Mouse (Mus musculus): Measurements from ENCODE around the gene Bola2. TPM values are rescaled to one million over a fixed set of nuclear protein-coding genes. Genes with fewer than 3 reads are reported as not detected.

Bola2 gene
- polyA plus RNA-seq, 1 experiment from 2014 or later: 118 TPM

DNA sequence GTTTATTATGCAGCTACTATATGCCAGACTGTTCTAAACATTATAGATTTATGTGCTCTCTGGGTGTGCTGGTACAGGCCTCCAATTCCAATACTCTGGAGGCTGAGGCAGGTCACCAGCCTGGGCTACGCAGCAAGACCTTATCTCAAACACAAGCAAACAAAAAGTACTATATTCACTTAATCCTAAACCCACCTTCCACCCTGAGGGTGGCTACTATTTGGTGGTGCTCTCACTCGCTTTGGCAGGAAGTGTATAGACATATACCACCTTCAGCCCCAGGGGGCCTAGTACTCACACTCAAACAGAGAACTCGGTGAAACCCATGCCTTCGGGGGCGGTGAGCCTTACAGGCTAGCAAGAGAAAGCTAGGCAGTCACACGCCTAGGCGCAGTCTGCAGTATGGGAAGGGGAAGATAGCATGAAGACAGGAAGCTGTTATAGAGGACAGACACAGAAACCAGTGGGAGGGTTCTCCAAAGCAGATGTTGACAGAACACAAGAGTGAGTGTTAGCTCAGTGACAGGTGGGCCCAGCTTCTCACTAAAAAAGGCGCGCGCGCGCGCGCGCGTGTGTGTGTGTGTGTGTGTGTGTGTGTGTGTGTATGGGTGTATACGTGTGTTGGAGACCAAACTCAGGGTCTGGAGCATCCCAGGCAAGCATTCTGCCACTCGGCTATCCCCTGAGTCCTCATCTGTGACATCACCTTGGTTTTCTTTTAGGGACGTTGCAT lies 12.4 kb downstream of the Bola2 start, which contains the start of gene Coro1a:
Gene Coro1a, minus strand, starts transcription at position 346 of the 733 bp plus-strand sequence.
- Histone ChIP-seq H3K4me2 (replicated peaks; ENCODE audit: low read depth, low read length) (no peak within 1 kb of the TSS), H3K27ac (ENCODE audit: low read length) (no peak within 1 kb of the TSS), H3K9me3 (ENCODE audit: control insufficient read depth, low read depth, low read length) (no peaks in the 10 kb centered on the region), H3K9ac (replicated peaks; ENCODE audit: low read depth, low read length) (no peak within 1 kb of the TSS), H3K36me3 (ENCODE audit: control insufficient read depth, insufficient read depth, low read length) (no peaks in the 10 kb centered on the region), H3K4me3 (ENCODE audit: low read depth, low read length) (no peak within 1 kb of the TSS), H3K27me3 (ENCODE audit: control insufficient read depth, insufficient read depth, low read length) (no peaks in the 10 kb centered on the region; the same call in 1 of the 2 replicates), H3K4me1 (ENCODE audit: control insufficient read depth, insufficient read depth, low read length) (peaks cover 8% of the 10 kb centered on the region)
- WGBS: 86% methylated on average over 19 of the region's 19 CpGs
- no peak for ATAC-seq (ENCODE audit: insufficient number of reproducible peaks, insufficient read depth, low FRiP score, low read depth)

GRCm38 (mm10) chr7:126708175-126708952 lies 13.2 kb downstream of the Bola2 start:
- WGBS: 82% methylated on average over 10 of the region's 10 CpGs

GRCm38 (mm10) chr7:126710266-126710665 lies 15.1 kb downstream of the Bola2 start:
- Histone ChIP-seq H3K4me3 (ENCODE audit: low read depth, low read length) (no peak overlapping the region), H3K27ac (ENCODE audit: low read length) (no peak overlapping the region), H3K4me2 (replicated peaks; ENCODE audit: low read depth, low read length) (no peak overlapping the region), H3K4me1 (ENCODE audit: control insufficient read depth, insufficient read depth, low read length) (no peaks in the 10 kb centered on the region), H3K36me3 (ENCODE audit: control insufficient read depth, insufficient read depth, low read length) (no peaks in the 10 kb centered on the region), H3K9ac (replicated peaks; ENCODE audit: low read depth, low read length) (no peak overlapping the region), H3K9me3 (ENCODE audit: control insufficient read depth, low read depth, low read length) (no peaks in the 10 kb centered on the region), H3K27me3 (ENCODE audit: control insufficient read depth, insufficient read depth, low read length) (no peaks in the 10 kb centered on the region)
- 65% methylated on average over 4 of the region's 4 CpGs for WGBS
- no peak for ATAC-seq (ENCODE audit: insufficient number of reproducible peaks, insufficient read depth, low FRiP score, low read depth)

More at GRCm38 (mm10) chr7:126708175-126708952, 13.2 kb downstream of the Bola2 start:
- Histone ChIP-seq H3K27me3 (ENCODE audit: control insufficient read depth, insufficient read depth, low read length) (no peaks in the 10 kb centered on the region; the same call in 1 of the 2 replicates), H3K36me3 (ENCODE audit: control insufficient read depth, insufficient read depth, low read length) (no peaks in the 10 kb centered on the region), H3K9ac (replicated peaks; ENCODE audit: low read depth, low read length) (no peak overlapping the region), H3K4me3 (ENCODE audit: low read depth, low read length) (no peak overlapping the region), H3K4me1 (ENCODE audit: control insufficient read depth, insufficient read depth, low read length) (peaks cover 8% of the 10 kb centered on the region), H3K27ac (ENCODE audit: low read length) (no peak overlapping the region), H3K9me3 (ENCODE audit: control insufficient read depth, low read depth, low read length) (no peaks in the 10 kb centered on the region), H3K4me2 (replicated peaks; ENCODE audit: low read depth, low read length) (no peak overlapping the region)
- no peak for ATAC-seq (ENCODE audit: insufficient number of reproducible peaks, insufficient read depth, low FRiP score, low read depth)

DNA sequence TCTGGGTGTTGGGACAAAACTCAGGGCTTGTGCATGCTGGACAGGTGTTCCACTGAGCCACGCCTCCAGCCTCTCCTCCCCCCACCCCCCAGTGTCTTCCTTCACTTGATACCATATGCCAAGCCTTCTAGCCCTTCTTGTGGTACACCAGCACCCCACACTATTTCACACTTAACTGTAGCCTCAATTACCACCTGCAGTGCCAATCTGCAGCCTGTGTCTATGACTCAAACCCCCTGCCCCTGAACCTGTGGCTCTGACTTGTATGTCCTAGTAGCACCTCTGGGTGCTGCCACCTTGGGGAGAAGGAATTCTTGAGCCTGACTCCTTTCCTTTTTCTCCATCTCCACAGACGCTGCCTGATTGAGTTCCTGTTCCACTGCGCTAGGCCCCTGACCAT lies 16.7 kb downstream of the Bola2 start:
- Histone ChIP-seq H3K4me3 (ENCODE audit: low read depth, low read length) (no peak overlapping the region), H3K9ac (replicated peaks; ENCODE audit: low read depth, low read length) (no peak overlapping the region), H3K9me3 (ENCODE audit: control insufficient read depth, low read depth, low read length) (no peaks in the 10 kb centered on the region), H3K27ac (ENCODE audit: low read length) (no peak overlapping the region), H3K4me2 (replicated peaks; ENCODE audit: low read depth, low read length) (no peak overlapping the region), H3K27me3 (ENCODE audit: control insufficient read depth, insufficient read depth, low read length) (no peaks in the 10 kb centered on the region), H3K36me3 (ENCODE audit: control insufficient read depth, insufficient read depth, low read length) (no peaks in the 10 kb centered on the region), H3K4me1 (ENCODE audit: control insufficient read depth, insufficient read depth, low read length) (no peaks in the 10 kb centered on the region)
- 67% methylated on average over 3 of the region's 3 CpGs for WGBS
- no peak for ATAC-seq (ENCODE audit: insufficient number of reproducible peaks, insufficient read depth, low FRiP score, low read depth)

GRCm38 (mm10) chr7:126715679-126716078 lies 20.5 kb downstream of the Bola2 start:
- Histone ChIP-seq H3K9ac (replicated peaks; ENCODE audit: low read depth, low read length) (no peak overlapping the region), H3K27me3 (ENCODE audit: control insufficient read depth, insufficient read depth, low read length) (no peaks in the 10 kb centered on the region), H3K36me3 (ENCODE audit: control insufficient read depth, insufficient read depth, low read length) (no peaks in the 10 kb centered on the region), H3K4me1 (ENCODE audit: control insufficient read depth, insufficient read depth, low read length) (no peaks in the 10 kb centered on the region), H3K4me3 (ENCODE audit: low read depth, low read length) (no peak overlapping the region), H3K4me2 (replicated peaks; ENCODE audit: low read depth, low read length) (no peak overlapping the region), H3K9me3 (ENCODE audit: control insufficient read depth, low read depth, low read length) (no peaks in the 10 kb centered on the region), H3K27ac (ENCODE audit: low read length) (no peak overlapping the region)
- WGBS: 81% methylated on average over 4 of the region's 4 CpGs
- no peak for ATAC-seq (ENCODE audit: insufficient number of reproducible peaks, insufficient read depth, low FRiP score, low read depth)

GRCm38 (mm10) chr7:126717566-126717965 lies 22.4 kb downstream of the Bola2 start:
- 75% methylated on average over 3 of the region's 3 CpGs for WGBS
- no peak overlapping the region for H3K27ac ChIP-seq (ENCODE audit: low read length)
- no peak overlapping the region for H3K9ac ChIP-seq (replicated peaks; ENCODE audit: low read depth, low read length)
- H3K36me3 ChIP-seq (ENCODE audit: control insufficient read depth, insufficient read depth, low read length): no peaks in the 10 kb centered on the region
- no peak for ATAC-seq (ENCODE audit: insufficient number of reproducible peaks, insufficient read depth, low FRiP score, low read depth)
- no peak overlapping the region for H3K4me3 ChIP-seq (ENCODE audit: low read depth, low read length)
- H3K27me3 ChIP-seq (ENCODE audit: control insufficient read depth, insufficient read depth, low read length): no peaks in the 10 kb centered on the region
- H3K4me2 ChIP-seq (replicated peaks; ENCODE audit: low read depth, low read length): no peak overlapping the region
- no peaks in the 10 kb centered on the region for H3K4me1 ChIP-seq (ENCODE audit: control insufficient read depth, insufficient read depth, low read length)
- H3K9me3 ChIP-seq (ENCODE audit: control insufficient read depth, low read depth, low read length): no peaks in the 10 kb centered on the region

- no peak overlapping the region for H3K4me3 ChIP-seq (ENCODE audit: low read depth, low read length)
- no peaks in the 10 kb centered on the region for H3K36me3 ChIP-seq (ENCODE audit: control insufficient read depth, insufficient read depth, low read length)
- WGBS: 91% methylated on average over 5 of the region's 5 CpGs
- H3K4me1 ChIP-seq (ENCODE audit: control insufficient read depth, insufficient read depth, low read length): no peaks in the 10 kb centered on the region
- H3K4me2 ChIP-seq (replicated peaks; ENCODE audit: low read depth, low read length): no peak overlapping the region
- no peaks in the 10 kb centered on the region for H3K27me3 ChIP-seq (ENCODE audit: control insufficient read depth, insufficient read depth, low read length)
- no peak overlapping the region for H3K9ac ChIP-seq (replicated peaks; ENCODE audit: low read depth, low read length)
- ATAC-seq (ENCODE audit: insufficient number of reproducible peaks, insufficient read depth, low FRiP score, low read depth): no peak
- H3K27ac ChIP-seq (ENCODE audit: low read length): no peak overlapping the region
- H3K9me3 ChIP-seq (ENCODE audit: control insufficient read depth, low read depth, low read length): no peaks in the 10 kb centered on the region
Observed at GRCm38 (mm10) chr7:126718787-126719337, 23.7 kb downstream of the Bola2 start.

DNA sequence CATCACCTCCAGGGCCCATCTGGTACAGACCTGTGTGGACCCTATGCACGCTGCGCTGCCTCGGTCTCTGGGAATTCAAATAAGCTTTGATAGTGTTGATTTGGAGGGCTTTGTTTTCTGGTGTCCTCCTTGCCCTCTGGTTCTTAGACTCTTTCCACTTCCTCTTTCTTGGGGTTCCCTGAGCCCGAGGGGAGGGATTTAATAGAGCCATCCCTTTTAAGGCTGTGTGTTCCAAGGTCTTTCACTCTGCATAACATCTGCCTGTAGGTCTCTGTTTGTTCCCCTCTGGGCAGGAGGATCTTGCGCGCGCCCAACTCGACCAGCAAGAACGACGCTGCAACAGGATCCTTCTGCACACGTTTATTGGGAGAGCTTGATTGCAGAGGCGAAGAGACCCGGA lies 26.4 kb downstream of the Bola2 start:
- 90% methylated on average over 13 of the region's 13 CpGs for WGBS

More for the DNA sequence above, 26.4 kb downstream of the Bola2 start:
- no peak for ATAC-seq (ENCODE audit: insufficient number of reproducible peaks, insufficient read depth, low FRiP score, low read depth)
- Histone ChIP-seq H3K4me2 (replicated peaks; ENCODE audit: low read depth, low read length) (no peak overlapping the region), H3K4me1 (ENCODE audit: control insufficient read depth, insufficient read depth, low read length) (no peaks in the 10 kb centered on the region), H3K9me3 (ENCODE audit: control insufficient read depth, low read depth, low read length) (no peaks in the 10 kb centered on the region), H3K36me3 (ENCODE audit: control insufficient read depth, insufficient read depth, low read length) (no peaks in the 10 kb centered on the region), H3K27ac (ENCODE audit: low read length) (no peak overlapping the region), H3K9ac (replicated peaks; ENCODE audit: low read depth, low read length) (no peak overlapping the region), H3K4me3 (ENCODE audit: low read depth, low read length) (no peak overlapping the region), H3K27me3 (ENCODE audit: control insufficient read depth, insufficient read depth, low read length) (no peaks in the 10 kb centered on the region)
